Mouse (Mus musculus): ENCODE measurements around the gene Nfib. TPM values are rescaled to one million over a fixed set of nuclear protein-coding genes. Genes with fewer than 3 reads are reported as not detected.

Nfib gene
- polyA plus RNA-seq, 1 experiment from 2014 or later = 59.0 TPM

DNA sequence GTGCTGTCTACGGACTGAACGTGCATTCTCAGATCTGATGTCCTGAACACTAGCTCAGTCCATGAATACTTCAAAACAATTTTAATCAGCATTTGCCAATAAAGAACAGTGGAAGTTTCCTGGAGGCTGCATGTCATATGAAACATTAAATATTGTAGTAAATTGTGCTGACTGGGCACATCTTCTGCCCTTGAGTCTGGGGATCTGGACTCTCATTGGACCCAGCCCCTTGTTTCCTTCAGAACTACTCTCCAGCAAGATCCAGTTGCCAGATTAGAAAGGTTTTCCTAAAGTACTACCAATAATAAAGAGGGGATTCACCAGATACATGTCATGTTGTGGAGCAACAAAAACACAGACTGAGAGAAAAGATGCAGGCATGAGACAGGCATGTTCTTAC is 243.9 kb downstream of the Nfib start:
- ATAC-seq (replicated peaks; ENCODE audit: insufficient number of reproducible peaks, low FRiP score, low TSS enrichment) = no peak
- 88% methylated on average over 2 of the region's 2 CpGs for WGBS (ENCODE audit: insufficient replicate concordance)
- H3K9ac ChIP-seq (ENCODE audit: low read depth, low read length) = no peak overlapping the region
- no peaks in the 10 kb centered on the region for H3K27me3 ChIP-seq (ENCODE audit: control insufficient read depth, insufficient read depth, low read length)
- H3K27ac ChIP-seq (ENCODE audit: low read depth, low read length) = no peak overlapping the region
- no peak overlapping the region for H3K4me3 ChIP-seq (ENCODE audit: low read depth, low read length)
- H3K4me2 ChIP-seq = no peak overlapping the region
- H3K9me3 ChIP-seq (replicated peaks; ENCODE audit: control insufficient read depth, low read length) = no peaks in the 10 kb centered on the region
- H3K36me3 ChIP-seq (ENCODE audit: control insufficient read depth, insufficient read depth, low read length) = no peaks in the 10 kb centered on the region
- peaks cover 44% of the 10 kb centered on the region for H3K4me1 ChIP-seq (ENCODE audit: control insufficient read depth, insufficient read depth, low read length)

DNA sequence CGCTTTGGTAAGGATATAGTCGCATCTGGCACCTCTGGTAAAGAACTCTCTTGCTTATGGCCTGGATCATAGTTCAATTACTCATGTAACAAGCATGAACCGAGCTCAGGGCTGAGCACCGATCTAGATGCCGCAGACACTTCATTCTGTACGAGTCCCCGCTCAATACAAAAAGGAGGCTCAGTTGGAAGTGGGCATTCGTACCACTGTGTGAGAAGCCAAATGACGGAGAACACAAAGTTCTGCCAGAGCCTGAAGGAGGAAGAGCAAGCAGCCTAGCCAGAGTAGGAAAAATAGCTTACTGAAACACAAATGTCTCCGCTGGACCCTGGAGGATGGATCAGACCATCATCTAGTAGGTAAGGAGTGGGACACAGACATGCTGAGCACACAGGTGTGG is 246.7 kb downstream of the Nfib start:
- H3K4me2 ChIP-seq = no peak overlapping the region
- peaks cover 27% of the 10 kb centered on the region for H3K4me1 ChIP-seq (ENCODE audit: control insufficient read depth, insufficient read depth, low read length)
- no peak overlapping the region for H3K9ac ChIP-seq (ENCODE audit: low read depth, low read length)
- H3K36me3 ChIP-seq (ENCODE audit: control insufficient read depth, insufficient read depth, low read length) = no peaks in the 10 kb centered on the region
- 90% methylated on average over 10 of the region's 10 CpGs for WGBS (ENCODE audit: insufficient replicate concordance)
- no peak for ATAC-seq (replicated peaks; ENCODE audit: insufficient number of reproducible peaks, low FRiP score, low TSS enrichment)
- no peak overlapping the region for H3K27ac ChIP-seq (ENCODE audit: low read depth, low read length)
- H3K27me3 ChIP-seq (ENCODE audit: control insufficient read depth, insufficient read depth, low read length) = no peaks in the 10 kb centered on the region
- H3K4me3 ChIP-seq (ENCODE audit: low read depth, low read length) = no peak overlapping the region
- no peaks in the 10 kb centered on the region for H3K9me3 ChIP-seq (replicated peaks; ENCODE audit: control insufficient read depth, low read length)

DNA sequence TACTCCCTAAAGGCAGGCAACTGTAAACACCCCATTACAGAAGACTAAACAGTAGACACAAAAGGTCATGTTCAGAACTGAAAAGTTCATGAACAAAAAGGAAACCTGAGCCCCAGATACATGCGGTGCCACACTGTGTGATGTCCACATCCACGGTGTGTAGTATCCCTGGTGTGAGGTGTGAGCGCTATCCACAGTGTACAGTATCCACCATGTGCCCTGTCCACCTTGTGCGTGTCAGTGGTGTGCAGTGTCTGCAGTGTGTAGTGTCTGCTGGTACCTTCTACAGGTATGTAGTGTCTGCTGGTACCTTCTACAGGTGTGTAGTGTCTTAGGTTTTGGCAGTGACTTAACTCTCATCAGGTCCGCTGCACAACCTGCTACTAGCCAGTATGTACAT is 248.6 kb downstream of the Nfib start:
- 84% methylated on average over 5 of the region's 5 CpGs for WGBS (ENCODE audit: insufficient replicate concordance)
- H3K4me1 ChIP-seq (ENCODE audit: control insufficient read depth, insufficient read depth, low read length) = peaks cover 30% of the 10 kb centered on the region
- H3K9ac ChIP-seq (ENCODE audit: low read depth, low read length) = no peak overlapping the region
- no peak overlapping the region for H3K4me3 ChIP-seq (ENCODE audit: low read depth, low read length)
- H3K9me3 ChIP-seq (replicated peaks; ENCODE audit: control insufficient read depth, low read length) = no peaks in the 10 kb centered on the region
- no peaks in the 10 kb centered on the region for H3K36me3 ChIP-seq (ENCODE audit: control insufficient read depth, insufficient read depth, low read length)
- ATAC-seq (replicated peaks; ENCODE audit: insufficient number of reproducible peaks, low FRiP score, low TSS enrichment) = no peak
- no peak overlapping the region for H3K27ac ChIP-seq (ENCODE audit: low read depth, low read length)
- no peak overlapping the region for H3K4me2 ChIP-seq
- no peaks in the 10 kb centered on the region for H3K27me3 ChIP-seq (ENCODE audit: control insufficient read depth, insufficient read depth, low read length)

DNA sequence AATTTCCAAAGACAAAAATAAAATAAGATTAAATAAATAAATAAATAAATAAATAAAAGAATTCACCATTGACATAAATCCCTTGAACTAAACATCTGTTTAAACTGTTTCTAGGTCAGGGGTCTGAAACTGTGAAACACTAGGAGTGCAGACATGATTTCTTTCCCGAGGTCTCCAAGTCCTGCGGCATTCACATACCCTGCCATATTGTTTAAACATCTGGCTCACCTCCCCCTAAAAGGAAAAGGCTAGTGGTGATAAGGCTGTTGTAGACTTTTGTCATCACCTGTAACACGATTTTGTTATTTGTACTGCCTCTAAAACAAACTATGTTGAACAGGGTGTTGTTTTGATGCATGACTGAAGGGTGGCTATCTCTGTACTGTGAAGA is 249.2 kb downstream of the Nfib start:
- Histone ChIP-seq H3K4me1 (ENCODE audit: control insufficient read depth, insufficient read depth, low read length) (peaks cover 30% of the 10 kb centered on the region), H3K4me3 (ENCODE audit: low read depth, low read length) (no peak overlapping the region), H3K27ac (ENCODE audit: low read depth, low read length) (no peak overlapping the region), H3K9me3 (replicated peaks; ENCODE audit: control insufficient read depth, low read length) (no peaks in the 10 kb centered on the region), H3K9ac (ENCODE audit: low read depth, low read length) (no peak overlapping the region), H3K27me3 (ENCODE audit: control insufficient read depth, insufficient read depth, low read length) (no peaks in the 10 kb centered on the region), H3K36me3 (ENCODE audit: control insufficient read depth, insufficient read depth, low read length) (no peaks in the 10 kb centered on the region), H3K4me2 (no peak overlapping the region)
- no peak for ATAC-seq (replicated peaks; ENCODE audit: insufficient number of reproducible peaks, low FRiP score, low TSS enrichment)
- WGBS (ENCODE audit: insufficient replicate concordance) = 36% methylated on average over 3 of the region's 3 CpGs

DNA sequence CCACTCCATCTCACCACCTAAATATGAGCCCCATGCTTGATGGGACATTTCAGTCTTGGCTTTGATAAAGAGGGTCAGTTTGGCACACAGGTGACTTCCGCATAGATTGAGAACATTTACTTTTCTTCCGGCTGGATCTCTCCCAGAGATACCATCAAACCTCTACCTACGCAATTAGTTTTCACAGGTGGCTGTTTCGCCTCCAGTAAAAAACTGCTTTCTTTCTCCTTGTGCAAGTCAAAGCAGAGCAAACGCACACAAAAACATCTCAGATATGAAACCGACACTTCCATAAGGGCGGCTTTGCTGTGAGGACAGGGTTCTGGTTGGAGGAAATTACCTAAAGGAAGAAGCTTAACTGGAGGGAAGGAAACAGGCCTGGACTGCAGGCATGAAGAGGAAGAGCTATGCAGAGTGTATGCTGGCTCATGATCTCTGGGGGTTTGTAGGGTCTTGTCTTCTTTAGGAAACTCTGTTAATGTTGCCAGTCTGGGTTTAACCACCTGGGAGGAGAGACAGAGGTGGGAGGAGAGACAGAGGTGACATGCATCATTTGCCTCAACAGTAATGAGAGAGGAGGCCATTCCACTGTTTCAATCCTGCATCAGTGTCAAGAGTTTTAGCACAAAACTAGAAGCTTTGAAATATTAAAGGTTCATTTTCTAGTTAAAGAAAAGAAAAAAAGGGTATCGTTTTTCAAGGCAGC is 249.8 kb downstream of the Nfib start:
- no peak overlapping the region for H3K4me2 ChIP-seq
- no peaks in the 10 kb centered on the region for H3K36me3 ChIP-seq (ENCODE audit: control insufficient read depth, insufficient read depth, low read length)
- H3K27me3 ChIP-seq (ENCODE audit: control insufficient read depth, insufficient read depth, low read length) = no peaks in the 10 kb centered on the region
- no peak overlapping the region for H3K4me3 ChIP-seq (ENCODE audit: low read depth, low read length)
- H3K9me3 ChIP-seq (replicated peaks; ENCODE audit: control insufficient read depth, low read length) = no peaks in the 10 kb centered on the region
- no peak overlapping the region for H3K9ac ChIP-seq (ENCODE audit: low read depth, low read length)
- no peak overlapping the region for H3K27ac ChIP-seq (ENCODE audit: low read depth, low read length)
- WGBS (ENCODE audit: insufficient replicate concordance) = 89% methylated on average over 8 of the region's 8 CpGs
- H3K4me1 ChIP-seq (ENCODE audit: control insufficient read depth, insufficient read depth, low read length) = peaks cover 29% of the 10 kb centered on the region
- ATAC-seq (replicated peaks; ENCODE audit: insufficient number of reproducible peaks, low FRiP score, low TSS enrichment) = no peak

DNA sequence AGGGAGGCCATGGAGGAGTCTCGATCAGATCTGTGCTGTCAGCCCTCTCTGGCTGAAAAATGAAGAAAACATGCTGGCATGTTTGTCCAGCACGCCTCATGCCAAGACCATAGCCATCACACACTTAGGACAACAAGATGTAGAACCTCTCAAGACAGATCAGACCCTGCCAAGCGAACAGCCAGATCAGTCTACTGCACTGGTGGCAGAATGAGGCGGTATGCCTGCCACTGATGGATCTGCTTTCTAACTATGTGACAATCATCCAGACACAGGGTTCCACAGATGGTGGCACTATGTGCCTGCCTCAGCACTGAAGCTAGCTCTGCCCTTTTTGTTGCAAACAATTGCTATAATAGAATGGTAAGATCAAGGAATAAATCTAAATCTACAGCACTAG is 250.6 kb downstream of the Nfib start:
- Histone ChIP-seq H3K36me3 (ENCODE audit: control insufficient read depth, insufficient read depth, low read length) (no peaks in the 10 kb centered on the region), H3K27ac (ENCODE audit: low read depth, low read length) (no peak overlapping the region), H3K27me3 (ENCODE audit: control insufficient read depth, insufficient read depth, low read length) (no peaks in the 10 kb centered on the region), H3K9ac (ENCODE audit: low read depth, low read length) (no peak overlapping the region), H3K4me1 (ENCODE audit: control insufficient read depth, insufficient read depth, low read length) (peaks cover 31% of the 10 kb centered on the region), H3K9me3 (replicated peaks; ENCODE audit: control insufficient read depth, low read length) (no peaks in the 10 kb centered on the region), H3K4me2 (no peak overlapping the region), H3K4me3 (ENCODE audit: low read depth, low read length) (no peak overlapping the region)
- WGBS (ENCODE audit: insufficient replicate concordance) = 81% methylated on average over 4 of the region's 4 CpGs
- ATAC-seq (replicated peaks; ENCODE audit: insufficient number of reproducible peaks, low FRiP score, low TSS enrichment) = no peak

DNA sequence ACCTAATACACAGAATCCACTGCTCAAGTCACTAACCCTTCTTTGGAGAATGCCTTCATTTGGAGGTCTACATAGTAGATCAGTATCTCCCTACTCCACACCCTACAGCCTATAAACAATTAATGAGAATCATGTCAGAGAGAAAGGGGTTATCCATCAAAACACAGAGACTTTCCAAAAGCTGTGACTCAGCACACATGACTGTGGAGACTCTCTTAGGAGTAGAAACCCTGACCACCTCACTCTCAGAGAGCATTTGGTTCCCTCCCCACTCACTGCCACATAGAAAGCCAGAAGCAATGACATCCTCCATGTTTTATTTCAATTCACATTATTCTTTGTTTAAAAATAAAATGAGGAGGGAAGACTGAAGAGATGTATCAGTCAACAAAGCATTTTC is 252.2 kb downstream of the Nfib start:
- no peak overlapping the region for H3K9ac ChIP-seq (ENCODE audit: low read depth, low read length)
- no peaks in the 10 kb centered on the region for H3K27me3 ChIP-seq (ENCODE audit: control insufficient read depth, insufficient read depth, low read length)
- H3K4me2 ChIP-seq = no peak overlapping the region
- no peak for ATAC-seq (replicated peaks; ENCODE audit: insufficient number of reproducible peaks, low FRiP score, low TSS enrichment)
- H3K36me3 ChIP-seq (ENCODE audit: control insufficient read depth, insufficient read depth, low read length) = no peaks in the 10 kb centered on the region
- peaks cover 40% of the 10 kb centered on the region for H3K4me1 ChIP-seq (ENCODE audit: control insufficient read depth, insufficient read depth, low read length)
- no peaks in the 10 kb centered on the region for H3K9me3 ChIP-seq (replicated peaks; ENCODE audit: control insufficient read depth, low read length)
- H3K4me3 ChIP-seq (ENCODE audit: low read depth, low read length) = no peak overlapping the region
- H3K27ac ChIP-seq (ENCODE audit: low read depth, low read length) = no peak overlapping the region

DNA sequence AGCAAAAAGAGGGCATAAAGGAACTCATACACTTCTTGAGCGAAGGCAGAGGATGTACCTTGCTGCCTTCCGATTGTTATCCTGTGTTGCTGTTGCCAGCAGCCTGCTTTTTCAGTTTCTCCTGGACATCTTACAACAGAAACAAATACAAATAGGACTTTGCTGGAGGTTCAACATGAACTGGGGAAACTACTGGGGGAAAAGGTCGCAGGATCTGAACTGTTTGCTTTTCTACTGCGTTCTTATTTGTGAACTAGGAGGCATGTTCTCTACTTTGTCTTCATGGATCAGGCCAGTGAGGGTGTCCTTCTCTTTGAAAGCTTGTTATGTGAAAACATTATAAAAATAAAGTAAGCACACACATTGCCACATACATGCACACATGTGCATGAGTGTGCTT is 252.6 kb downstream of the Nfib start:
- no peaks in the 10 kb centered on the region for H3K27me3 ChIP-seq (ENCODE audit: control insufficient read depth, insufficient read depth, low read length)
- H3K4me3 ChIP-seq (ENCODE audit: low read depth, low read length) = no peak overlapping the region
- no peak overlapping the region for H3K27ac ChIP-seq (ENCODE audit: low read depth, low read length)
- ATAC-seq (replicated peaks; ENCODE audit: insufficient number of reproducible peaks, low FRiP score, low TSS enrichment) = no peak
- 77% methylated on average over 4 of the region's 4 CpGs for WGBS (ENCODE audit: insufficient replicate concordance)
- H3K4me2 ChIP-seq = no peak overlapping the region
- H3K36me3 ChIP-seq (ENCODE audit: control insufficient read depth, insufficient read depth, low read length) = no peaks in the 10 kb centered on the region
- peaks cover 39% of the 10 kb centered on the region for H3K4me1 ChIP-seq (ENCODE audit: control insufficient read depth, insufficient read depth, low read length)
- H3K9ac ChIP-seq (ENCODE audit: low read depth, low read length) = no peak overlapping the region
- no peaks in the 10 kb centered on the region for H3K9me3 ChIP-seq (replicated peaks; ENCODE audit: control insufficient read depth, low read length)

DNA sequence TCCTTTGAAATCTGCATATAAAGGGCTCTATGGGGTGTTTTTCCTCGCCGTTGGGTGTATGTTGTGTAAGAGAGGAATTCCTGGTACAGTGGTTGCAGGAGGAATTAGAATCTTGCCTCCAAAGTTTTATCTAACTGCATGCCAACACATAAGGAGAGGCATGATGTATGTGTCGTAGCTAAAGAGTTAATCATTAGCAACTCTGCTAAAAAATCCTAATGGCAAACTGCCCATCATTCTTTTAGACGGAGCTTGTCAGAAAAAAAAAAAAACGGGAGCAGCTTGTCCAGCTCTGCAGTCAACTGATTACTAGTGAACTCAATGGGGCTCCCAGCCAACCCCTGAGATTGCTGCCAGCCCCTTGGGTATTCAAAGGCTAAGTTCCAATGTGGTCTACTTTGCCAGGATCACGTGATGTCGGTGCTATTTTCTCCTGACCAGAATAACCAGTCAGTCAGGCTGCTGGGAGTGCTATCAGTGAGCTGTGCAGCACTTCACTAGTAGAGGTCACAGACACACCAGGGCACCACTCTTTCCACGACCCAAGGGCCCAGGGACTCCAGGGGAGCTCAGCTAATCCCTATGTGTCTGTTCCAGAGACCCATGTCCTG is 258.4 kb downstream of the Nfib start:
- peak; percentile 80 for ATAC-seq (replicated peaks; ENCODE audit: insufficient number of reproducible peaks, low FRiP score, low TSS enrichment)
- WGBS (ENCODE audit: insufficient replicate concordance) = 7% methylated on average over 8 of the region's 8 CpGs

More for the DNA sequence above, 258.4 kb downstream of the Nfib start:
- Histone ChIP-seq H3K27me3 (ENCODE audit: control insufficient read depth, insufficient read depth, low read length) (no peaks in the 10 kb centered on the region), H3K36me3 (ENCODE audit: control insufficient read depth, insufficient read depth, low read length) (no peaks in the 10 kb centered on the region), H3K4me1 (ENCODE audit: control insufficient read depth, insufficient read depth, low read length) (peaks cover 38% of the 10 kb centered on the region), H3K4me2 (peak overlapping the region; percentile 7), H3K27ac (ENCODE audit: low read depth, low read length) (peak overlapping the region; percentile 88), H3K9me3 (replicated peaks; ENCODE audit: control insufficient read depth, low read length) (no peaks in the 10 kb centered on the region), H3K9ac (ENCODE audit: low read depth, low read length) (0 out of 2 replicates have a peak overlapping the region, but pooled peaks have one; percentile 22), H3K4me3 (ENCODE audit: low read depth, low read length) (no peak overlapping the region)
